Mouse (Mus musculus) G1E (cell line): ENCODE results near the gene Pbld2. TPM values are rescaled to one million over a fixed set of nuclear protein-coding genes. Genes with fewer than 3 reads are reported as not detected.

Source experiments
- ATAC-seq: 2 replicates; pipeline ENCODE4 v1.8.0; 2016; ENCODE audit warnings: mild to moderate bottlenecking; ENCODE audit not compliant: insufficient number of reproducible peaks, poor library complexity, low FRiP score, severe bottlenecking; ENCODE audit errors: extremely low read depth
- DNase-seq: peaks from one replicate; pipeline ENCODE4 v3.0.0; 2012; ENCODE audit warnings: low spot score
- H3K27me3 ChIP-seq: 2 replicates; pipeline ENCODE4 v1.6.1; 2012; ENCODE audit warnings: mild to moderate bottlenecking, low read length, inconsistent platforms; ENCODE audit not compliant: insufficient read depth
- H3K36me3 ChIP-seq: replicated peaks from 2 replicates; pipeline ENCODE3; 2012; ENCODE audit warnings: mild to moderate bottlenecking, inconsistent platforms
- H3K4me1 ChIP-seq: 2 replicates; pipeline ENCODE4 v1.6.1; 2012; ENCODE audit warnings: low read depth, low read length, inconsistent platforms, mixed read lengths; ENCODE audit not compliant: insufficient read depth
- H3K4me3 ChIP-seq: 2 replicates; pipeline ENCODE4 v1.5.1; 2012; ENCODE audit warnings: low read depth, mild to moderate bottlenecking, inconsistent platforms, low read length, moderate library complexity, mixed read lengths
- H3K9me3 ChIP-seq: replicated peaks from 2 replicates; pipeline ENCODE4 v1.6.1; 2012; ENCODE audit warnings: inconsistent platforms
- CTCF ChIP-seq: IDR thresholded peaks from 2 replicates; pipeline ENCODE4 v1.5.1; 2012; ENCODE audit warnings: low read depth, low read length, inconsistent platforms, mixed read lengths
- GATA1 ChIP-seq: IDR thresholded peaks from 2 replicates; pipeline ENCODE4 v1.6.1; 2012; ENCODE audit warnings: borderline replicate concordance, low read length, inconsistent platforms, mixed read lengths
- GATA2 ChIP-seq: IDR thresholded peaks from 2 replicates; pipeline ENCODE4 v1.6.1; 2012; ENCODE audit warnings: low read depth, low read length, inconsistent platforms, borderline replicate concordance
- POLR2AphosphoS5 ChIP-seq: IDR thresholded peaks from 2 replicates; pipeline ENCODE4 v1.6.1; 2012; ENCODE audit warnings: low read depth, low read length, inconsistent platforms; ENCODE audit not compliant: insufficient replicate concordance
- TAL1 ChIP-seq: conservative IDR thresholded peaks from 2 replicates; pipeline ENCODE4 v1.6.1; 2012; ENCODE audit warnings: low read depth, low read length, inconsistent platforms, mixed read lengths
- polyA plus RNA-seq: library from polyadenylated mRNA; stranded (reverse); fragments of >175 nt; gene quantifications from 2 replicates; pipeline ENCODE4 v1.2.3, GENCODE M21; 2012
- total RNA-seq, 2 experiments: library from RNA; stranded (forward) in 1 of 2; stranded (reverse) in 1 of 2; fragments of 200-1000 nt in 1 of 2; fragments of >200 nt in 1 of 2; fragmentation: Nextera tagmentation in 1 of 2; gene quantifications; 2 replicates each; pipeline ENCODE4 v1.2.3; 2014 to 2017

The Pbld2 gene
- total and polyA plus RNA-seq, 3 experiments = not detected

DNA sequence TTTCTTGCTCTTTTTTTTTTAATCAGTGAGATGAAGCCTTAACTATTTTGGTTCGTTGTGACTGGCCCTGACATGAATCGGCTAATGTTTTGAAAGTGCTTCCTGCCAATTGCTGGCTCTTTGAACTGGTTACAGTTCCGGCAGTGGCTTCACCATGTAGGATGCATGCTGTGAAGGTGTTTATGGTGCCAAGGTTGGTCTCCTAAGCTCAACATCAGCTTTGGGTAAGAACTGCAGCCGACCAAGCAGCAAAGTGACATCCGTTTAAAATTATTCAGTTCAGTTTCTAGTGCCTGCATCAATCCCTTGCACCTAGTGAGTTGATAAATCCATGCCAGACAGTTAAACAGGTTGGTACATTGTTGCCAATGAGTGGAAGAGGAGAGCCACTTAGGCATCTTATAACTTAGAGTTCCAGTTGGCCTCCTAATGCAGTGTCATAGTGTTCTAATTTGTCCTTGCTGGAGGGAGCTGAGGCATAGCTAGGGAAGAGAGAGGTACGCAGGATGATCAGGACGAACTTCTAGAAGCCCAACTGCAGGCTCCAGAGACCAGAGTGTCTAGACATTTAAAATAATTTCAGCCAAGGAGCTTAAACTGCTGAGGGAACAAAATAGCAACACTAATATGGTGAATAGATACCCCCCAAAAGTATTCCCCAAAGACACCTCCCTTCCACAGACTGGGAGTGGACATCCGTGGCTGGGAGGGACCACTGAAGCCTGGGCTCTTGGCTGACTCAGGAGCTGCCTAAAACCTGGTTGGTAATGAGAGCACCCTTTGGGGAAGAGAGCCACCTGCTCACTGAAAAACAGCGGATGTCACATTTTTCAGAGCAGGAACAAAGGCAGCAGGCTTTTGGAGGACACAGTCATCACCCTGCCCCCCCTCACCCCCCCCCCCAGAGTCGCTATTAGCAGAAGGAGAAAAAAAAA, 68.8 kb downstream of the Pbld2 start:
- H3K4me3 ChIP-seq = no peak overlapping the region
- no peaks in the 10 kb centered on the region for H3K36me3 ChIP-seq
- no peaks in the 10 kb centered on the region for H3K27me3 ChIP-seq
- no peaks in the 10 kb centered on the region for H3K4me1 ChIP-seq
- ATAC-seq (no peak), DNase-seq (no peak)
- TF ChIP-seq GATA2 = no peak
- no peak for TF ChIP-seq GATA1
- H3K9me3 ChIP-seq = no peaks in the 10 kb centered on the region

DNA sequence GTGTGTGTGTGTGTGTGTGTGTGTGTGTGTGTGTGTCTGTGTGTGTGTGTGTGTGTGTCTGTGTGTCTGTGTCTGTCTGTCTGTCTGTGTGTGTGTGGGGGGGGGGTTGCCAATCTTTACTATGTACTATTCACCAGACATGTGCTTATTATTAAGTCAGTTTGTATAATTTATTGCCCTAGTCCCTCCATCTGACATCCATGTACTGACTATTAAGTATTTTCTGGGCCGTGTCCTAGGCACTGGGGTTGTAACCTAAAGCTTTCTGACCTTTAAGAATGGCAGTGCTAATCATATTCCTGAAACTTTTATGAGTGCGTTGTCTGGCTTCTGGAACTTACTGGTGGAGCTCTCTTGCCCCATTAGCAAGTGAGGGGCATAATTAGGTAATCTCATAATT, 72.6 kb downstream of the Pbld2 start:
- H3K4me3 ChIP-seq = no peak overlapping the region
- DNase-seq (no peak), ATAC-seq (no peak)
- no peak for TF ChIP-seq CTCF
- TF ChIP-seq GATA1 = no peak
- no peak for TF ChIP-seq GATA2
- TF ChIP-seq TAL1 = no peak
- no peak for TF ChIP-seq POLR2AphosphoS5
- H3K4me1 ChIP-seq = no peaks in the 10 kb centered on the region
- peaks cover 3% of the 10 kb centered on the region; the same call in 1 of the 2 replicates for H3K27me3 ChIP-seq
- no peaks in the 10 kb centered on the region for H3K9me3 ChIP-seq
- no peaks in the 10 kb centered on the region for H3K36me3 ChIP-seq

DNA sequence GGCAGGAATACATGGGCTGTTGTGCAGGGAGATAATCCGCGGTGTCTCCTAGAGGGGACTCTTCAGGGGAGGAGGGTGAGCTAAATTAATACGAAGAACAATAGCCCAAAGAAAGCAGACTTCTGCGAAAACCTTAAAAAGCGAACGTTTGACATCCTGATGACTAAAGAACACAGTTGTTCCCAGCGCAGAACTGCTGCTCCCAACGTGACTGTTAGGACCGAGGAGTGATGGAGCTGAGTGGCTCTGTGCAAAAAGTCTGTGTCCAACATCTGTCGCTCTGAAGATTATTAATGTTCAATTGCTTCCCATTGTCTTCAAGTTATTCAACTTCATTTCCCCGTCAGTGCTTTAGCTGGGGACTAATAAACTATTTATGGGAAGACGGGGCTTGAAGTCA, 74.1 kb downstream of the Pbld2 start:
- ATAC-seq = no peak
- Histone ChIP-seq H3K27me3 (peaks cover 3% of the 10 kb centered on the region; the same call in 1 of the 2 replicates), H3K9me3 (no peaks in the 10 kb centered on the region), H3K36me3 (no peaks in the 10 kb centered on the region), H3K4me3 (no peak overlapping the region), H3K4me1 (no peaks in the 10 kb centered on the region)
- no peak for TF ChIP-seq POLR2AphosphoS5
- no peak for TF ChIP-seq CTCF
- TF ChIP-seq GATA1 = no peak
- no peak for TF ChIP-seq TAL1
- TF ChIP-seq GATA2 = no peak
- no peak for DNase-seq

DNA sequence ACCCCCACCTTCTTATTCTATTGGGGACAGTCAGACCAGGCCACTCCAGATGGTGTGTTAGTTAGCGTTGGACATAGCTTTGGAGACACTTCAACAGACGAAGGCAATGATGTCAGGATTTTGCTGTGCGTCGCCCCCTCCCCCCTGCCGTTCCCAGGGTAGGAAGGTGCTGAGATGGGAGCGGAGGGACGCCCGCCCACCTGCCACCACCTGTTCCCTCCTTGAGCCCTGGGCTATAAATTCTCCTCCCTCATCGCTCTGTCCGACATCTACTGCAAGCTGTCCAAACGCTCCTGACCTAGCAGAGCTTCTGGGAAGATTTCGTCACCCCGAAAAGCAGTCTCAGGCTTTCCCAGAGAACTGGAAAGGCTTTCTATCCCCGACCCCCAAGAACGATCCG, 75.4 kb downstream of the Pbld2 start, which contains the start of gene Atoh7:
TSS of gene Atoh7 (plus strand) at position 131 of the 400 bp plus-strand sequence.
- H3K4me3 ChIP-seq = no peak within 1 kb of the TSS
- no peak for TF ChIP-seq CTCF
- no peak for TF ChIP-seq GATA2
- TF ChIP-seq GATA1 = no peak
- no peak for TF ChIP-seq POLR2AphosphoS5
- no peak for TF ChIP-seq TAL1
- H3K9me3 ChIP-seq = no peaks in the 10 kb centered on the region
- H3K36me3 ChIP-seq = no peaks in the 10 kb centered on the region
- H3K4me1 ChIP-seq = no peaks in the 10 kb centered on the region
- peaks cover 3% of the 10 kb centered on the region; the same call in 1 of the 2 replicates for H3K27me3 ChIP-seq
- DNase-seq (no peak), ATAC-seq (no peak)

DNA sequence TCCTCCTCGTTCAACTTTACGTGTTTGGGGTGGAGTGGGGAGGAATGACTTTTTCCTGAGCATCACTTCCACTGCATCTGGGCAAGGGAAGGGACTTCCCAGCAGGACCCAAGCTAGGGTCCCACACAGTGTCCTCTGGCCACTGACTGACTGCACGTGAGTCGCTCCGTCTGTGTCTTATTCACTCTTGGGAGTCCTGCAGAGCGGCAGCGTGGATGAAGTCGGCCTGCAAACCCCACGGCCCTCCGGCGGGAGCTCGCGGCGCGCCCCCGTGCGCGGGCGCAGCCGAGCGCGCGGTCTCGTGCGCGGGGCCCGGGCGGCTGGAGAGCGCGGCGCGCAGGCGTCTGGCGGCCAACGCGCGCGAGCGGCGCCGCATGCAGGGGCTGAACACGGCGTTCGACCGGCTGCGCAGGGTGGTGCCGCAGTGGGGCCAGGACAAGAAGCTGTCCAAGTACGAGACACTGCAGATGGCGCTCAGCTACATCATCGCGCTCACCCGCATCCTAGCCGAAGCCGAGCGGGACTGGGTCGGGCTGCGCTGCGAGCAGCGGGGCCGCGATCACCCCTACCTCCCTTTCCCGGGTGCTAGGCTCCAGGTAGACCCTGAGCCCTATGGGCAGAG, 75.9 kb downstream of the Pbld2 start:
- DNase-seq (no peak), ATAC-seq (no peak)
- H3K36me3 ChIP-seq = no peaks in the 10 kb centered on the region
- no peaks in the 10 kb centered on the region for H3K9me3 ChIP-seq
- no peak for TF ChIP-seq TAL1
- no peak for TF ChIP-seq POLR2AphosphoS5
- TF ChIP-seq CTCF = no peak
- TF ChIP-seq GATA2 = no peak
- no peak for TF ChIP-seq GATA1
- H3K4me3 ChIP-seq = no peak overlapping the region
- peaks cover 3% of the 10 kb centered on the region; the same call in 1 of the 2 replicates for H3K27me3 ChIP-seq
- H3K4me1 ChIP-seq = no peaks in the 10 kb centered on the region

DNA sequence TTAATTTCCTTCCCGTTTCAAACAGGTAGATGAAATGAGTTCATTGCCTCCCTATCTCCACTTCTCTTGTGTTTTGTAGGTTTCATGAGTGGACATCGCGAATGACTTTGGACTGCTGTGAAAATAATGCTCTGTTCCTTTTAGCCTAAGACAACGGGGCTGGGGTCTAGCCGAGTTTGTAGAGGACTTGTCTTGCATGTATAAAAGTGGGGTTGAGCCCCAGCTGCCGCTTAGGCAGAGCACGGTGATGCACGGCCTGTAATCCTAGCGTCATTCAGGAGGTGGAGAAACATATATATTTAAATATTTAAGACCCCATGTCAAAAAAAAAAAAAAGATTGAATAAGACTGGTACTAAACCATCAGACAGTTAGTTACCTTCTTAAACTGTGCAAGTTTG, 76.5 kb downstream of the Pbld2 start:
- Histone ChIP-seq H3K27me3 (peaks cover 3% of the 10 kb centered on the region; the same call in 1 of the 2 replicates), H3K9me3 (no peaks in the 10 kb centered on the region), H3K4me1 (no peaks in the 10 kb centered on the region), H3K36me3 (no peaks in the 10 kb centered on the region), H3K4me3 (no peak overlapping the region)
- ATAC-seq = no peak
- DNase-seq = no peak
- TF ChIP-seq GATA1 (no peak), POLR2AphosphoS5 (no peak), CTCF (no peak), TAL1 (no peak), GATA2 (no peak)

Other genes with a start within 250 kb of the Pbld2 start
- 181 and 186 TPM in 2 replicates for gene Ccar1, start 232.0 kb upstream of the Pbld2 start, total RNA-seq (2014; fragmentation: Nextera tagmentation)
- 61.6 and 75.1 TPM in 2 replicates for gene Ccar1, start 232.0 kb upstream of the Pbld2 start, total RNA-seq (2017)
- 5.8 and 8.7 TPM in 2 replicates for gene Ccar1, start 232.0 kb upstream of the Pbld2 start, polyA plus RNA-seq
- not detected in 2 replicates for gene Tet1, start 115.3 kb upstream of the Pbld2 start, total RNA-seq (2014; fragmentation: Nextera tagmentation)
- 0.29 and 0.44 TPM in 2 replicates for gene Tet1, start 115.3 kb upstream of the Pbld2 start, total RNA-seq (2017)
- gene Tet1, start 115.3 kb upstream of the Pbld2 start, polyA plus RNA-seq = not detected in 2 replicates
- 14.0 and 14.7 TPM in 2 replicates for gene Slc25a16, start 103.7 kb upstream of the Pbld2 start, total RNA-seq (2014; fragmentation: Nextera tagmentation)
- 12.1 and 14.2 TPM in 2 replicates for gene Slc25a16, start 103.7 kb upstream of the Pbld2 start, total RNA-seq (2017)
- gene Slc25a16, start 103.7 kb upstream of the Pbld2 start, polyA plus RNA-seq = 7.2 and 9.7 TPM in 2 replicates
- gene Dna2, start 77.3 kb upstream of the Pbld2 start, total RNA-seq (2014; fragmentation: Nextera tagmentation) = 21.3 and 25.4 TPM in 2 replicates
- gene Dna2, start 77.3 kb upstream of the Pbld2 start, total RNA-seq (2017) = 21.4 and 24.5 TPM in 2 replicates
- 8.0 and 9.6 TPM in 2 replicates for gene Dna2, start 77.3 kb upstream of the Pbld2 start, polyA plus RNA-seq
- 4.7 and 6.5 TPM in 2 replicates for gene Rufy2, start 44.1 kb upstream of the Pbld2 start, total RNA-seq (2014; fragmentation: Nextera tagmentation)
- 5.8 and 5.9 TPM in 2 replicates for gene Rufy2, start 44.1 kb upstream of the Pbld2 start, total RNA-seq (2017)
- gene Rufy2, start 44.1 kb upstream of the Pbld2 start, polyA plus RNA-seq = 0.47 and 0.57 TPM in 2 replicates
- 12.2 and 26.2 TPM in 2 replicates for gene Hnrnph3, start 98 bp upstream of the Pbld2 start, total RNA-seq (2014; fragmentation: Nextera tagmentation)
- 16.9 and 28.8 TPM in 2 replicates for gene Hnrnph3, start 98 bp upstream of the Pbld2 start, total RNA-seq (2017)
- gene Hnrnph3, start 98 bp upstream of the Pbld2 start, polyA plus RNA-seq = 7.3 and 7.8 TPM in 2 replicates
- not detected in 2 replicates for gene Pbld1, start 35.8 kb downstream of the Pbld2 start, total RNA-seq (2014; fragmentation: Nextera tagmentation)
- gene Pbld1, start 35.8 kb downstream of the Pbld2 start, total RNA-seq (2017) = 0.33 and 0.41 TPM in 2 replicates
- gene Pbld1, start 35.8 kb downstream of the Pbld2 start, polyA plus RNA-seq = not detected in 2 replicates
- gene Atoh7, start 75.3 kb downstream of the Pbld2 start, total RNA-seq (2014; fragmentation: Nextera tagmentation) = not detected in 2 replicates
- not detected in 2 replicates for gene Atoh7, start 75.3 kb downstream of the Pbld2 start, total RNA-seq (2017)
- not detected in 2 replicates for gene Atoh7, start 75.3 kb downstream of the Pbld2 start, polyA plus RNA-seq
- gene Mypn, start 179.6 kb downstream of the Pbld2 start, total RNA-seq (2014; fragmentation: Nextera tagmentation) = not detected in 2 replicates
- not detected in 2 replicates for gene Mypn, start 179.6 kb downstream of the Pbld2 start, total RNA-seq (2017)
- not detected in 2 replicates for gene Mypn, start 179.6 kb downstream of the Pbld2 start, polyA plus RNA-seq
- gene Herc4, start 219.5 kb downstream of the Pbld2 start, total RNA-seq (2014; fragmentation: Nextera tagmentation) = 45.9 and 62.3 TPM in 2 replicates
- gene Herc4, start 219.5 kb downstream of the Pbld2 start, total RNA-seq (2017) = 32.7 and 32.9 TPM in 2 replicates
- gene Herc4, start 219.5 kb downstream of the Pbld2 start, polyA plus RNA-seq = 5.8 and 6.7 TPM in 2 replicates